Mouse (Mus musculus) G1E (cell line): ENCODE measurements around the gene Gm49405.

ENCODE experiments used
- CTCF ChIP-seq: IDR thresholded peaks from 2 replicates; pipeline ENCODE4 v1.5.1; 2012; ENCODE audit warnings: low read depth, low read length, inconsistent platforms, mixed read lengths
- GATA1 ChIP-seq: IDR thresholded peaks from 2 replicates; pipeline ENCODE4 v1.6.1; 2012; ENCODE audit warnings: borderline replicate concordance, low read length, inconsistent platforms, mixed read lengths
- GATA2 ChIP-seq: IDR thresholded peaks from 2 replicates; pipeline ENCODE4 v1.6.1; 2012; ENCODE audit warnings: low read depth, low read length, inconsistent platforms, borderline replicate concordance
- POLR2AphosphoS5 ChIP-seq: IDR thresholded peaks from 2 replicates; pipeline ENCODE4 v1.6.1; 2012; ENCODE audit warnings: low read depth, low read length, inconsistent platforms; ENCODE audit not compliant: insufficient replicate concordance
- TAL1 ChIP-seq: conservative IDR thresholded peaks from 2 replicates; pipeline ENCODE4 v1.6.1; 2012; ENCODE audit warnings: low read depth, low read length, inconsistent platforms, mixed read lengths

DNA sequence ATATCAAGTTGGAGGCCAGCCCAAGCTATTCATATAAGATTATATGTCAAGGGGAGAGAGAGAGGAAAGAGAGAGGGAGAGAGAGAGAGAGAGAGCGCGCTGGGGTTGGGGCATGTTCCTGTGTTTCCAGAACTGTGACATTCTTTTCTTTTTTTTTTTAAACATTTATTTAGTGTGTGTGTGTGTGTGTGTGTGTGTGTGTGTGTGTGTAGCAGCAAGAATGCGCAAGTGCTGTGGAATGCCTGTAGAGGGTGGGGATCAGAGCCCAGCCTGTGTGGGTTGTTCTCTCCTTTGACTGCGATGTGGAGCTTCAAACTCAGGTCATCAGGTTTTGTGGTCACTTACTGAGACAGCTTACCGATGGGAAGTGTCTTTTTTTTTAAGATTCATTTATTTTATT, 40.2 kb upstream of the Gm49405 start:
- TF ChIP-seq GATA1 (no peak), CTCF (no peak), TAL1 (no peak), GATA2 (no peak), POLR2AphosphoS5 (no peak)
